14 mouse cellular contexts compared by ENCODE assay signal in genomic region chr3:69902382-69902781, GRCm38 (mm10). TPM values are rescaled to one million over a fixed set of nuclear protein-coding genes. Genes with fewer than 3 reads are reported as not detected.
"Had no signal": no experiment of that assay in that cellular context is flagged by ENCODE, and none has a peak within 500 bp of the region (broad histone marks: within the 10 kb centered on the region; RNA-seq: fewer than 3 reads in every experiment).

No protein-coding gene starts in this region.

- H3K9ac ChIP-seq: kidney, embryonic 15.5 days; limb, embryonic 13.5 days; liver, embryonic 15.5 days; lung, embryonic 15.5 days; midbrain, embryonic 15.5 days; neural tube, embryonic 12.5 days had no signal

- H3K4me3 ChIP-seq: kidney, embryonic 15.5 days; limb, embryonic 13.5 days; liver, embryonic 15.5 days; lung, embryonic 15.5 days; megakaryocyte, embryonic 14.5 days; midbrain, embryonic 15.5 days; neural tube, embryonic 12.5 days had no signal

- H3K27me3 ChIP-seq: kidney, embryonic 15.5 days; limb, embryonic 13.5 days; liver, embryonic 15.5 days; lung, embryonic 15.5 days; megakaryocyte, embryonic 14.5 days; midbrain, embryonic 15.5 days; neural tube, embryonic 12.5 days had no signal

- ATAC-seq: midbrain, embryonic 15.5 days had no signal

- H3K36me3 ChIP-seq: kidney, embryonic 15.5 days; limb, embryonic 13.5 days; liver, embryonic 15.5 days; lung, embryonic 15.5 days; midbrain, embryonic 15.5 days; neural tube, embryonic 12.5 days had no signal

- H3K4me2 ChIP-seq: kidney, embryonic 15.5 days; limb, embryonic 13.5 days; liver, embryonic 15.5 days; lung, embryonic 15.5 days; midbrain, embryonic 11.5 days; midbrain, embryonic 15.5 days; neural tube, embryonic 12.5 days had no signal

- H3K4me1 ChIP-seq: limb, embryonic 13.5 days; liver, embryonic 15.5 days; megakaryocyte, embryonic 14.5 days; midbrain, embryonic 15.5 days; neural tube, embryonic 12.5 days had no signal

- DNase-seq: kidney, adult 2 months; kidney, postnatal 14 days; lung, postnatal 14 days; retina, postnatal 1 day; spleen, adult 18-20 months had no signal

- H3K9me3 ChIP-seq: kidney, embryonic 15.5 days; limb, embryonic 13.5 days; liver, embryonic 15.5 days; lung, embryonic 15.5 days; megakaryocyte, embryonic 14.5 days; midbrain, embryonic 15.5 days; neural tube, embryonic 12.5 days had no signal

- H3K27ac ChIP-seq: kidney, embryonic 15.5 days; limb, embryonic 13.5 days; liver, embryonic 15.5 days; lung, embryonic 15.5 days; macrophage; midbrain, embryonic 15.5 days; neural tube, embryonic 12.5 days had no signal

RNA-seq across cellular contexts. Expression of gene Sptssb, which starts 42.6 kb away (rescaled TPM):
- polyA plus RNA-seq: macrophage had no signal
